Mouse (Mus musculus) CH12.LX (cell line): ENCODE results near the gene Pafah2.

Experiments
- CTCF ChIP-seq, 2 experiments: IDR thresholded peaks in 1 of 2; conservative IDR thresholded peaks in 1 of 2; 2 replicates each; pipeline ENCODE4 v1.5.1; 2011 to 2012; ENCODE audit warnings: low read depth in 2 of 2, low read length in 2 of 2, improper control_type of control experiment in 1 of 2, inconsistent platforms in 1 of 2, mild to moderate bottlenecking in 1 of 2, moderate library complexity in 1 of 2
- E2F4 ChIP-seq: IDR thresholded peaks from 2 replicates; pipeline ENCODE4 v1.6.1; 2011; ENCODE audit warnings: low read depth, low read length, improper control_type of control experiment; ENCODE audit not compliant: insufficient replicate concordance
- ELF1 ChIP-seq: IDR thresholded peaks from 2 replicates; pipeline ENCODE4 v1.6.1; 2014; ENCODE audit warnings: low read depth, mild to moderate bottlenecking, inconsistent platforms, low read length, improper control_type of control experiment
- EP300 ChIP-seq: IDR thresholded peaks from 2 replicates; pipeline ENCODE4 v1.6.1; 2011; ENCODE audit warnings: low read length, improper control_type of control experiment
- GABPA ChIP-seq: IDR thresholded peaks from 2 replicates; pipeline ENCODE4 v1.6.1; 2012; ENCODE audit warnings: low read depth, low read length, improper control_type of control experiment, inconsistent platforms; ENCODE audit not compliant: insufficient replicate concordance
- HCFC1 ChIP-seq: IDR thresholded peaks from 2 replicates; pipeline ENCODE4 v1.6.1; 2012; ENCODE audit warnings: low read depth, mild to moderate bottlenecking, inconsistent platforms, low read length, improper control_type of control experiment
- JUND ChIP-seq: conservative IDR thresholded peaks from 2 replicates; pipeline ENCODE4 v1.6.1; 2011; ENCODE audit warnings: low read depth, low read length, improper control_type of control experiment
- MAZ ChIP-seq: IDR thresholded peaks from 2 replicates; pipeline ENCODE4 v1.6.1; 2012; ENCODE audit warnings: low read depth, mild to moderate bottlenecking, inconsistent platforms, low read length, improper control_type of control experiment, moderate library complexity
- MEF2A ChIP-seq: IDR thresholded peaks from 2 replicates; pipeline ENCODE4 v1.6.1; 2014; ENCODE audit warnings: low read depth, mild to moderate bottlenecking, inconsistent platforms, low read length, improper control_type of control experiment, borderline replicate concordance
- POLR2A ChIP-seq: IDR thresholded peaks from 2 replicates; pipeline ENCODE4 v1.6.1; 2011; ENCODE audit warnings: low read depth, mild to moderate bottlenecking, improper control_type of control experiment, low read length
- SIN3A ChIP-seq: IDR thresholded peaks from 2 replicates; pipeline ENCODE4 v1.6.1; 2012; ENCODE audit warnings: low read length, improper control_type of control experiment, inconsistent platforms
- SMC3 ChIP-seq: IDR thresholded peaks from 2 replicates; pipeline ENCODE4 v1.6.1; 2011; ENCODE audit warnings: low read depth, low read length, improper control_type of control experiment
- ZNF384 ChIP-seq: IDR thresholded peaks from 2 replicates; pipeline ENCODE4 v1.6.1; 2012; ENCODE audit warnings: low read depth, low read length, improper control_type of control experiment, inconsistent platforms

GRCm38 (mm10) chr4:134417111-134417510 lies 21.0 kb downstream of the Pafah2 start:
- TF ChIP-seq ZNF384 (no peak), CTCF (conservative IDR thresholded peaks at IDR 0.05 in 1 of 2, IDR thresholded peaks at IDR 0.05 in 1 of 2; ENCODE audit: low read depth in 2 of 2, low read length in 2 of 2) (no peak), MAZ (no peak), POLR2A (no peak), MEF2A (no peak), ELF1 (no peak), HCFC1 (no peak), SIN3A (no peak), GABPA (no peak), SMC3 (no peak), EP300 (no peak), JUND (no peak), E2F4 (no peak)
